In genomic region chr15:83250651-83251175, GRCm38 (mm10) we compare ENCODE assay signal across 9 mouse cellular contexts. TPM values are rescaled to one million over a fixed set of nuclear protein-coding genes. Genes with fewer than 3 reads are reported as not detected.
DNase-seq lines count a peak whose midpoint lies in the region; ATAC-seq and TF ChIP-seq lines count a peak whose summit lies in the region.
"Had no signal": no experiment of that assay in that cellular context is flagged by ENCODE, and none has a peak within 500 bp of the region (broad histone marks: within the 10 kb centered on the region; RNA-seq: fewer than 3 reads in every experiment).

No protein-coding gene starts in this region.

- no peak for ATAC-seq in kidney, embryonic 15.5 days (replicated peaks; ENCODE audit: low FRiP score)

- no peaks in the 10 kb centered on the region for H3K36me3 ChIP-seq in kidney, adult 2 months (ENCODE audit: control insufficient read depth, insufficient read depth, low read length)
- no peaks in the 10 kb centered on the region for H3K36me3 ChIP-seq in forebrain, embryonic 10.5 days (replicated peaks)
- H3K36me3 ChIP-seq in kidney, embryonic 15.5 days: no peaks in the 10 kb centered on the region

- peak overlapping the region; percentile 92 for H3K4me2 ChIP-seq in kidney, embryonic 15.5 days

- TF ChIP-seq POLR2A in kidney, adult 2 months (IDR thresholded peaks at IDR 0.05; ENCODE audit: low read depth, low read length): no peak

- no peaks in the 10 kb centered on the region for H3K27me3 ChIP-seq in kidney, adult 2 months (replicated peaks; ENCODE audit: control insufficient read depth, insufficient read depth, low read length)
- H3K27me3 ChIP-seq in forebrain, embryonic 10.5 days (ENCODE audit: poor library complexity, severe bottlenecking): peaks cover 55% of the 10 kb centered on the region
- peaks cover 35% of the 10 kb centered on the region for H3K27me3 ChIP-seq in kidney, embryonic 15.5 days

- no peak for TF ChIP-seq CTCF in kidney, adult 2 months (conservative IDR thresholded peaks at IDR 0.05; ENCODE audit: insufficient read depth, insufficient read length, low read depth, low read length)

- peaks cover 7% of the 10 kb centered on the region for H3K4me1 ChIP-seq in kidney, adult 2 months (ENCODE audit: control insufficient read depth, insufficient read depth, low read length)
- peaks cover 21% of the 10 kb centered on the region for H3K4me1 ChIP-seq in forebrain, embryonic 10.5 days
- H3K4me1 ChIP-seq in kidney, embryonic 15.5 days: peaks cover 21% of the 10 kb centered on the region

- H3K4me3 ChIP-seq in kidney, adult 2 months (ENCODE audit: insufficient read depth, low read depth, low read length): peak overlapping the region; percentile 58
- peak overlapping the region; percentile 67 for H3K4me3 ChIP-seq in forebrain, embryonic 10.5 days
- H3K4me3 ChIP-seq in kidney, embryonic 15.5 days (replicated peaks): peak overlapping the region; percentile 61

- peak overlapping the region; percentile 65 for H3K9ac ChIP-seq in kidney, embryonic 15.5 days

- H3K9me3 ChIP-seq in forebrain, embryonic 10.5 days: peaks cover 8% of the 10 kb centered on the region; the same call in 1 of the 2 replicates
- H3K9me3 ChIP-seq in kidney, embryonic 15.5 days (replicated peaks): no peaks in the 10 kb centered on the region

- H3K27ac ChIP-seq in kidney, adult 2 months (ENCODE audit: insufficient read depth, low read depth, low read length): peak overlapping the region; percentile 73
- peak overlapping the region; percentile 48 for H3K27ac ChIP-seq in forebrain, embryonic 10.5 days
- H3K27ac ChIP-seq in kidney, embryonic 15.5 days: 0 out of 2 replicates have a peak overlapping the region, but pooled peaks have one; percentile 61

- intact Hi-C loops in gastrocnemius, postnatal 14 days (cut with DNase I; ENCODE audit: low total_unique reads): loop anchor here (5.0 kb wide), 1 partner anchor 38 kb away; no protein-coding TSS in a partner anchor

- DNase-seq in kidney, adult 2 months: peak; percentile 36
- DNase-seq in kidney, adult 8-10 months: no peak
- no peak for DNase-seq in forebrain, embryonic 10.5 days (ENCODE audit: extremely low spot score, low spot score)
- DNase-seq in neural tube, embryonic 10.5 days (ENCODE audit: extremely low spot score, low spot score): peak; percentile 18
- DNase-seq in frontal cortex, postnatal 10 days (ENCODE audit: low spot score in 2 of 2): no peak
- DNase-seq in gastrocnemius, postnatal 14 days: no peak
- DNase-seq in spleen, postnatal 10 days (ENCODE audit: low spot score in 2 of 2): no peak

- WGBS in kidney, adult 2 months: 3% methylated on average over 20 of the region's 20 CpGs
- WGBS in forebrain, embryonic 10.5 days: 2% methylated on average over 20 of the region's 20 CpGs
- 2% methylated on average over 20 of the region's 20 CpGs for WGBS in kidney, embryonic 15.5 days

RNA-seq across cellular contexts. Expression of gene A4galt, which starts 0.9 kb away (rescaled TPM):
- 53.5 and 56.0 TPM in 2 replicates for polyA plus RNA-seq in kidney, adult 2 months (2012; rRNA removed)
- polyA plus RNA-seq in forebrain, embryonic 10.5 days (2016; fragmentation: Nextera tagmentation; extraction: Ambion mirVana): 0.53 and 0.59 TPM in 2 replicates
- polyA plus RNA-seq in kidney, embryonic 15.5 days (2015; fragmentation: Nextera tagmentation; extraction: Ambion mirVana): 19.1 and 20.8 TPM in 2 replicates
- 1 to 10 TPM; 5.7 to 7.4 TPM for total RNA-seq in gastrocnemius, postnatal 14 days (2021)
- total RNA-seq: MEL had no signal

Comparison
In these comparisons a context has a peak if more than half of its experiments do, and no peak if none do; other contexts are left out.
1. DNase-seq: peak in kidney, adult 2 months (single experiment) and neural tube, embryonic 10.5 days (single experiment); none in kidney, adult 8-10 months (0 of 2), forebrain, embryonic 10.5 days (single experiment), frontal cortex, postnatal 10 days (0 of 2), gastrocnemius, postnatal 14 days (single experiment) and spleen, postnatal 10 days (0 of 2).
2. RNA of gene A4galt, which starts 0.9 kb away (polyA plus RNA-seq): 53.5 to 56.0 TPM in kidney, adult 2 months and 19.1 to 20.8 TPM in kidney, embryonic 15.5 days; 0.53 to 0.59 TPM in forebrain, embryonic 10.5 days; every median in the first group is over 10 times any median in the second.
3. Peak in every context shown above with its lines, with median percentiles within 50 percentile points of each other: H3K27ac ChIP-seq and H3K4me3 ChIP-seq.